Mouse (Mus musculus) MN1 (cell line): Measurements from ENCODE around the gene Atp5g2.
A peak's percentile ranks its signal among the peaks of the same experiment; 100 is the strongest.
"Not testable (repeated sequence)": the region's sequence is repeated elsewhere in the genome, so short reads cannot be mapped to it uniquely, and the experiment has no call there.

Source experiments
- DNase-seq: peaks from one replicate; pipeline ENCODE4 v3.0.0-alpha.2; 2016; ENCODE audit warnings: low spot score

The Atp5g2 gene

DNA sequence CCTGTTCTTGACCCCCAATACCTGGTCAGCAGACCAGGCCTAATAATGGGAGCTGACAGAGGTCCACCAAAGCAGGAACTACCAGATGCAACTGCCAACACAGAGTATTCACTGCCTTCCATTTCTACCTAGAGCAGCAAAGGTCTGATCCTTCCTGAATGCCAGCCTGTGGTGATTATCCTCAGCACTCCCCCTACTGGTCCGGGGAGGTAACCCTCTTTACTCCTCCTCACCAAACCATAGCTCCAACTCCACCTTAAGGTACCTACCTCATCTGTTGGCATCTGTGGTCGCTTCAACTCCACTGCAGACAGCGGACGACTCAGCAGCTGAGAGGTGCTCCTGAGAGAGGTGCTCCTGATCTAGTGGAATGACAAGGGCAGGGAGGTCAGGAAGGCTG lies 6.7 kb downstream of the Atp5g2 start:
- DNase-seq: peak; percentile 83

DNA sequence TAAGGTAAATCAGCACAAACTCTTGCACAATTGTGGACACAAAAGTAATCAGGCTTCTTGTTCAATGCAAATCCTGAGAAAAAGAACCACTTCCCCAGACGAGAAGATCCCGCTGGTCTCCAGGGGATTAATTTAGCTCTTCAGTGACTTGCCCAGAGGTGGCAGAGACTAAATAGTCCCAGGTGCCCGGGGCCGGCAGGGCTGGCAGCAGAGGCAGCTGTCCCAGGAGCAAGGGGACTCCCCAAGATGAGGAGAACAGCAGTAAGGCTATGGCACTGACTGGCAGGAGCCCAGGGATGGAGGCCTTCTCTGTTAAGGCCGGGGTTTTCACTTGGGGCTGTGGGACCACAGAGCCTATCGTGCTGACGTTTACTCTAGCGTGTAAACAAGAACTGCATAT lies 8.3 kb downstream of the Atp5g2 start:
- no peak for DNase-seq

DNA sequence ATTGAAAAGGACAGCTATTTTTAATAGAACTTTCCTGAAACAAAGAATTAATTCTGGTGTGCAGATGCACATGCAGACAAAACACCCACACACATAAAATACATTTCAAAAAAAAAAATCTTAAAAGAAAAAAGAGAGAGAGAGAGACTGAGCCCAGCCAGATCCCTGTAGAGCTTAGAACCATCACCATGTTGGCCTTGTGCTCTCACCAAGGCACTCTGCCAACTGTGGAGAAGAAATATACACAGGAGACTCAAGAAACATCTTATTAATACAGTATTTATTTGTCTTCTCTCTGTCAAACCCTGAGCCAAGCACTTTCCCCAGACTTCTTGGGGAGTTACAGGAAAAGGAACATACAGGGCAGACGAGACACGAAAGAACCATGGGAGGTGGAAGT lies 9.6 kb downstream of the Atp5g2 start:
- not testable (repeated sequence) for DNase-seq

DNA sequence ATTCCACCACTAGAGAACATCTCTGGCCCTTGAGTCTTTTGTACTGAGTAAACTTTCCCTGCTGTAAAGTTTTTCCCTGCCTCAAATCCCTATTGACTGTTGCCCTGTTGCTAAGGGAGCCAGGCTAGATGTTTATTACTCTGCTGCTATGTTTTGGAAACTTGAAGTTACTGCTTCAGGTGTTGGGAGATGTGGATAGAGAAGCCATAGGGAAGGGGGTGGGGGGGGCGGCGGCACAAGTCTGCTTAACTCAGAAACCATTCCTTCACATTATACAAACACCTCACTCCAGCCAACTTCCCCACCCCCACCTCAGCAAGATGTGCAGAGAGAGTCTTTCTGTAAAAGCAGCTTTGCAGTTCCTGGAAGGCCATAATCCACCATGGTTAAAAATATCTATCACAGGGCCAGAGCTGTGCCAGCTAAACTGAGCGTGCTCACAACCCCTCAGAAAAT lies 14.2 kb downstream of the Atp5g2 start:
- no peak for DNase-seq

DNA sequence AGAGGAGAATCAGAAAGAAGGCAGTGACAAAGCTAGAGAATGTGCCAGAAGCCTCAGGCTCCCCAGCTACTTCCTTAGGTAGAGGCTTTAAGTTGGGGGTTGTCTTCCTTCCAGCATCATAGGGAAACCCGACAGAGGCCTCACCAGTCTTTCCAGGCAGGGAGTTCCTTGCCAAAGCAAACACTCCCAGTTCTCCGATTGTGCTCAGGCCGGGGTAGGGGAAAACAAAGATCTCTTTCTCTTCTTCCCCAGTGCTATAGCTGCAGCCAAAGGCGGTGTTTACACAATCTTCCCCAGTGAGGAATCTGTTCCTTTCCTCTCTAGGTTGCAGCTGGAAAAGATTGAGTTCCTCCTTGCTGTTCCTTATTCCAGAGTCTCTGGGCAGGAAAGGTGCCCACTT lies 15.5 kb downstream of the Atp5g2 start:
- DNase-seq: peak; percentile 53

DNA sequence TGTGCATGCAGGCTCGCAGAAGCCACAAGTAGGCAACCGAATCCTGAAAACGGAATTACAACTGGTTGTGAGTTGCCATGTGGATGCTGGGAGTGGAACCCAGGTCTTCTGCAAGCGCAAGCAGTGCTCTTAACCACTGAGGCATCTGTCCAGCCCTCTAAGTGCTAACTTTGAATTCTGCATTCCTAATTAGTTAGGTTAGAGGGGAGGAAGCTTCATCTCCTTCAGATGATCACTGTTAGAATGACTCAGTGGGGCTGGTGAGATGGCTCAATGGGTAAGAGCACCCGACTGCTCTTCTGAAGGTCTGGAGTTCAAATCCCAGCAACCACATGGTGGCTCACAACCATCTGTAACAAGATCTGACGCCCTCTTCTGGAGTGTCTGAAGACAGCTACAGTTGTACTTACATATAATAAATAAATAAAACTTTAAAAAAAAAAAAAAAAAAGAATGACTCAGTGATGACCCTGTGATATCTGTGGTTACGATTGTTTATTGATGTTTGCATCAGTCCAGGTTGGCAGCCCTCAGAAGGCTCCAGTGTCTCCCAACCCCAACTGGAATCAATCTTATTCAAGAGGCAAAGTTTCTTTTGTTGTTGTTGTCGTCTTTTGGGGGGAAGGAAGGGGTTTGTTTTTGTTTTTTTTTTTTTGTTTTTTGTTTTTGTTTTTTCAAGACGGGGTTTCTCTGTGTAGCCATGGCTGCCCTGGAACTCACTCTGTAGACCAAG lies 20.1 kb downstream of the Atp5g2 start:
- DNase-seq: not testable (repeated sequence)

DNA sequence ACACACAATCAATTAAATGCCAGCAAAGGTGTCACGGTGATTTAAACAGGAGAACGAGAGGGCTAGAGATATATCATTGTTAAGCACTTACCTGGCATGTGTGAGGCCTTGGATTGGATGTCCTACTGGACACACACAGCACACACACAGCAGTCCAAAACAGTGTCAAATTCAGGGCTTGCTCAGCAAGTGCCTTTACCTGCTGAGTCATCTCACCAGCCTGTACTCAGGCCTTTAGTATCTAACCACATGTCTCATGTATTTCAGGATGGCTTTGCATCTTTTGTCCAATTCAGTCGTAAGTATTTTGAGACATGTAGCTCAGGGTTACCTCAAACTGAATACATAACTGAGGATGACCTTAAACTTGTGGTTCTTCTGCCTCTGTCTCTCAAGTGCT lies 21.0 kb downstream of the Atp5g2 start:
- DNase-seq: no peak

DNA sequence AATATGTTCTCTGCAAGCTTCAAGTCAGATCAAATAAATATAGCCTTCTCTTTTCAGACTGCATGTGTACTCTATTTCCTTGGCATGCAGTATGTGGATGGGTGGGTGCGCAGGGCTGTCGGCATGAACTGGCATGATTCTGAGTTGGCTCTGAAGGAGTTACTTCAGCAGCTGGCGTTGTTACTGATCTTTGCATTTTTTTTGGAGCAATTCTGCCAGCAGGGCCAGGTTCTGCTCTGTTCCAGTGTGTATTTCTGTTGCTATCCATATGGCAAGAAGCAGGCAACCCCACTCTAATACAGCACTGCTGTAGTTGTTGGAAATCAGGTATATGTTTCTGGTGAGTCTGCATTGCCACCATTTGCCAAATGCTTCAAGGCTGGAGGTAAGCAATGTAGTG lies 36.3 kb downstream of the Atp5g2 start:
- DNase-seq: no peak

DNA sequence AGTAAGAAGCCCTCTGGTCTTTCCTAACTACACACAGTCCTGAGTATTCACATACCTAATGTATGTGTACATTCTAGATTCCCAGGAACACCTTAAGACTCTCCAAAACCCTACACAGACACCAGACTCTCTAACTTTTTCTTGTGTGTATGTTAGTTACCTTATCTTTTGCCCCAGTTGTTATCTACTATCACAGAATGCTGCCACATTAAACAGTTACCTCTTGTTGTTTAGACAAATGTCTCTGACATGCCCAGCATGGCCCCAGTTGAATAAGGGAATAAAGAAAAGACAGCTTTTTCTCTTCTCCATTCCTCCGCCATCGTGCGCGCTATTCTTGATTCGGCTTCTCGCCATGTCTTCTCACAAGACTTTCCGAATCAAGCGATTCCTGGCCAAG lies 37.5 kb downstream of the Atp5g2 start:
- no peak for DNase-seq

DNA sequence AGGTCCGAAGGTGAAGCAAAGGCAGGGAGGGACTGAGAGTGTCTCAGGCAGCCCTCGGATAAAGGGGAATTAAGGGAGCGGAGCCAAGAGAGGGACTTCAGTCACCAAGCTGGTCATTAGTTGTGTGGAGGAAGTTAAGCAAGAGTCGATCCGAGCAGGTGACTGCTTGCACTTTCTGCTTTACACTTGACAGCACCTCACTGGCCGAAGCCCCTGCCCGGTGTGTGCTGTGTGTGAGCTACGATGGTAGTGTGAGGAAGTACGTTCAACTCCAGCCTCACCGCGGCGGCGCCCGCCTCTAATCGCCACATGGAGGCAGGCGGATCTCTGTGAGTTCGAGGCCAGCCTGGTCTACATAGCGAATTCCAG lies 46.5 kb downstream of the Atp5g2 start:
- no peak for DNase-seq

DNA sequence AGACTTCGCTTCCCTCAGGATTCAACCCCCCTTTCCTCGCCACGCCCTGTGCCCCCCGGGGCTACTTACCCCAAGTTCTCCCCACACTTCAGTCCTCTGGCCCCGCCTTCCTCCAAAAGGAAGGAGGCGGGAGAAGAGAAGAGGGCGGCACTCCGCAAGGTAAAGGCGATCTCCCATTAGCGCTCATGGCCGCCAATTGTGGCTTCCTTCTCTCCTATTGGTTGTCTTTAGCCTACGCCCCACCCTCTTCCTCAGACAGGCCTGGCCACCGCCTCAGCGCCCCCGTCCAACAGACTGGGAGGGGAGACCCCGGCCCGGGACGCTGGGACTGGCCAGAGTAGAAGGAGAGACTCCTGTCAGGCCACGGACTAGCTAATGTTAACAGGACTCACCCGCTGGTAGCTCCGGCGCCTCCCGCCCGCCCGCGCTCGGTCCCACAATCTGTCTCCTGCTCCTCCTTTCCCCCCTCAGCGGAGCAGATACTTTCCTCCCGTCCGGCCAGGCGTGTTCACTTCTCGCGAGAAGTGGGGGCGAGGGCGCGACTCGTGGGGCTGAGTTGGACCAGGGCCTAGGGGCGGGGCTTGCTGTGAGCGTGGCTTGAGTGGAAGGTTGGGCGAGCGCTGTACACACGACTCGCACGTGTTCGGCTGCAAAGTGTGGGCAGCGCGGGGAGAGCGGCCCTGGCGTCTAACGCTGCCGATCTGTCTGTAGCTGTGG lies 47.0 kb downstream of the Atp5g2 start, which contains the start of the genes Gm28047 and Atf7:
Gene Gm28047, minus strand, starts transcription at position 98 of the 717 bp plus-strand sequence.
Gene Atf7, minus strand, starts transcription at position 495 of the 717 bp plus-strand sequence.
- peak; percentile 100 for DNase-seq

DNA sequence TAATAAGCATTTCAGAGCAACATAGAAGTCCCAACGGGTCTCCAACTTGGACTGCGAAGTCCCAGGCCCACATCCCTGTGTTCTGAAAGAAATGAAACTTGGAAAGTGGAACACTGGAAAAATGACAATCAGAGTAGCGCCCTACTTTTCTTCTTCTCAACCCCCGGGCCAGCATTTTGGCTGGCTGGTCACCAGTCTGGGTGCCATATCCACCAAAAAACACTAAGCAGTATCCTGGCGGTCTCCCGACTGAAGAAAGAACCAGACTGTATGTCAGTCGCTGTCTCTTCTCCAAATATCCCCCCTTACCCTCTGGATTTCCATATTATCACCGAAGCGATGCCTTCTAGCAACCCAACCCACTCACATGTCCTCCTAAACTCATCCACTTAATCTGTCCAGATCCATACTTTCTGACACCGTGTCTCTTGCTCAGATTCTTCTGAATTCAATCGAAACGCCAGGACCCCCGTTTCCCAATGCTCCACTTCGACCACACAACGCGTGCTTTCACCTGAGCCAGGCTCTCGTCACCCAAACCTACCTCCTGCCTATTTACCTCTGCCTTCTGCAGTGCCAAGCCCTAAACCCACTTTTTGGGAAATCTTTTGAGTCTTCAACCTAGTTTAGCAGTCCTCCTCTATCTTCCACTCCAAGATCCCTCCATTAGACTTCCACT lies 47.7 kb downstream of the Atp5g2 start:
- DNase-seq: peak; percentile 45

DNA sequence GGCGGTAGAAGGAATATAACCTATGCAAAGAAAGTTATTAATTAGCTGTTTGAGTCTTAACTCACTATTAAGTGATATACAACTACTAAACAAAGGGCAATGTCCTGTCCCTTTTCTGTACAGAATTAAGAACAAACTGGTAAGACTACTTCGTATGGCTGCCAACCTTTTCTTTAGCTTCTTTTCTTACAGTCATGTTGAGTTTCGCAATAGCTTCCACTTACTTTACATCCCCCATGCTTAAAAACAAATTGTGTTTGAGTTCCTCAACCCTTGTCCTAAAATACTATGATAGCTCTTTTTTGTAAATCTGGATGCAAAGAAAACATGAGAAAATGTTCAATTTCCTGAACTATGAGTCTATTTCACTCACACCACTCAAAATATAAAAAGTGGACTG lies 49.0 kb downstream of the Atp5g2 start:
- no peak for DNase-seq

DNA sequence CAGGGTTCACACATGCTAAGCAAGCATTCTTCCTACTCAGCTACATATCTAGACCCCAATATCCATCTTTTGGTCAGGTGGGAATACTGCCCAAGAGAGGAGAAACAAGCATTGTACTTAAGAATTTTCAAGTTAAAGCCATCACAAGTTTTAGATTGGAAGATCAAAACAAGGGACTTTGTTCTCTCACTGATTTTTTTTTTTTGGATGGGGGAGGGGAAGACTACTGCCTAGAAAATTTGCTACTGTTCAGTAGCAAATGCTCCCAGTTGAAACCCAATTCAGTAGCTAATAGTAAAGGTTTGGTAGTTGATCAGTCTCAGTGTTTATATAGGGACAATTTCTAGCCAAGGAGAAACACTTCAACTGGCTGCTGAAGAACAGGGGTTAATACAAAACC lies 49.6 kb downstream of the Atp5g2 start:
- no peak for DNase-seq

DNA sequence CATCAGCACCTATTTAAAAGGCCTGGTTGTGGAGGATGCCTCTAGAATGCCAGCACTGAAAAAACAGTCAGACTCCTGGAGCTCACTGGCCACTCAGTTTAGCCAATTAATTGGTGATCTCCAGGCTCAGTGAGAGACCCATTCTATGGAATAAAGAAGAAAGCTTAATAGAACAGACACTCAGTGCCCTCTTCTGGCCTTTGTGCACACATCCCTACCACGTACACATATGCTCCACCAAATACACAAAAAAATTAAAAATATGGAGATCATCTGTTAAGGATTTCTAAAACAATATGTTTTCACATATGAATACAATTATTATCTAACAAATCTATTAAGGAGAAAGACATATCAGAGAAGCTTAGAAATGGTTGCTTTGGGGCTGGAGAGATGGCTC lies 51.4 kb downstream of the Atp5g2 start:
- no peak for DNase-seq

DNA sequence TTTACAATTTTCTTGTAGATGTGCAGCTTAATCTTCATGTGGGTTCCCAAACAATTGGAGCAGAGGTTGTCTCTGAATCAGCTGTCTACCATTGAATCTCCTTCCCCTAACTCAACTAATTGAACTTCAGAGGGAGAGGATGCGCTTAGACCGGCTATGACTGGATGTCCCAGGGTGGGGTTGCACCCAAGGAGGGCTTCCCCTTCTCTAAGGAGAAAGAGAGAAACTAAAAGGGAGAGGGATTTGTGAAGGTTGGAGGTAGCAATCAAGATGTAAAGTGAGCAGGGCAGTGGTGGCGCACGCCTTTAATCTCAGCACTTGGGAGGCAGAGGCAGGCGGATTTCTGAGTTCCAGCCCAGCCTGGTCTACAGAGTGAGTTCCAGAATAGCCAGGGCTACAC lies 52.7 kb downstream of the Atp5g2 start:
- DNase-seq: no peak

DNA sequence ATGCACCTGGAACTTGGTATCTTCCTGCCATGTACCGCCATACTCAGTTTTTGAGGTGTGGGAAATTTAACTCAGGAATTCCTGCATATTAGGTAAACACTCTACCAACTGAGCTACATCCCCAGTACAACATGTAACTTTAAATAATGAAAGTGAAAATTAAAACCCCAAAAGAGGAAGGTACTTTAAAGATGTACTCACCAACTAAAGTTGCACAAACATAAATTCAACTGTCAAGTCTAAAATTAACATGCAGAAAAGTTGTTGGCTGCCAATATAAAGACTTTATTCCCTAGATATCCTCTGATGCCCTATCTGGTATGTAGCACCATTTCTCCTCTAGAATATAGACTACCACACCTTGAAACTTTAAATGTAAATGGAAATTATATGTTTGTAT lies 54.5 kb downstream of the Atp5g2 start:
- no peak for DNase-seq

DNA sequence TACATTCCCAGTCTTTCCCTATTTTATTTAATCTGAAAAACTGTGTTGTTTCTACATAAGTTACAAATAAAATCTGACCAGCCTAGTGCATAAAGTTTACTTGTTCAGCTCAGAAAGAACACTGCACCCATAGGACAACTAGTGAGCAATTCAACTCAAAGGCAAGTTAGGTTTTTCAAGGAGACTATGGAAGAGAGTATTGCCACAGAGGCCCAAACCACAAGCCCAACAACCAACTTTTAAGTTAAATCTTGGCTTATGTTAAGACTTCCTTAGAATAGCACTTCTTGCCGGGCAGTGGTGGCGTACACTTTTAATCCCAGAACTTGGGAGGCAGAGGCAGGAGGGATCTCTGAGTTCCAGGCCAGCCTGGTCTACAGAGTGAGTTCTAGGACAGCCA lies 56.0 kb downstream of the Atp5g2 start:
- no peak for DNase-seq

DNA sequence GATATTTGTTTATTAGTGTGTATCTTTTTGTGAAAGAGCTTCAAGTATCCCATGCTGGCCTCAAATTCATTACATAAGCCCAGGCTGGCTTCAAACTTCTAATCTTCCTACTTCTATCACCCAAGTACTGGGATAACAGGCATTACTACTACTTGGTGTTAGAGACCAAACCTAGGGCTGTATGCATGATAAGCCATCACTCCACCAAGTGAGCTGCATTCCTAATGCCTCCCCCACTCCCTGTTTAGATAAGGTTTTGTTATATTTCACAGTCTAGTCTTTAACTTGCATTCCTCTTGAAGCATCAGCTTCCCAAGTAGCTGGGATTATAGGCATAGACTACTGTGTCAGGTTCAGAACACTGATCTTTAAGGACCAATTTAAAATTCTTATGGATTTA lies 57.9 kb downstream of the Atp5g2 start:
- DNase-seq: no peak

DNA sequence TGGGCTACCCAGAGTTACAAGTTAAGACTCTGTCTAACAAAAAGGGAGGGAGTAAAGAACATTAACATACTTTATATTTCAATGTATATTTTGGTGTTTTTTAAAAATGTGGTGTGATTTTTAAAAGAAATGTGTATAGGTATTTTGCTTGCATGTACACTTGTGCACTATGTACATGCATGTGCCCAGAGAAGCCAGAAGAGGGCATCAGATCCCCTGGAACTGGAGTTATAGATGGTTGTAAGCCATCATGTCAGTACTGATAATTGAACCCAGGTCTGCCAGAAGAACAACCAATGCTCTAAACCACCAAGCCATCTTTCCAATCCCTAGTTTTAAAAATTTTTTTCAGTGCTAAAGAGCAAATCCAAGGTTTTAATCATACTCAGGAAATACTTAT lies 59.2 kb downstream of the Atp5g2 start:
- DNase-seq: no peak
